Mouse (Mus musculus): ENCODE measurements around the gene Npas3.

Gene Npas3

DNA sequence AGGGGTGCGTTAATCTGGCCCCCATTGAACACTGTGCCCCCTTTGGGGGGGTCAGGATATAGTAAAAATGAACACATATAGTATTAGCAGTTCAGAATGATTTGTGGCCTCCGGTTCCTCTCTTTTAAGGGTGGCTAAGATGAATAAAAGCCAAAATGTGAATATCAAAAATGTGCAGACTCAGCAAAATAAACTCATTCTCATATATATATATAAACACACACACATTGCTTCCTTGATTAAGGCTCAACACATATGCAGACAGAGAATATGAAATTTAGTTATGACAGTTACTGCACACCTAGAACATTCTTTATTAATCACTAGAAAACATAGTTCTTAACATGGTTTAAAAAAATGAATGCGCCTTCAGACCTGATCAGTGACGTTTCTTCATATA is 430.7 kb downstream of the Npas3 start:
- DNase-seq (ENCODE audit: extremely low read depth, insufficient read length, low spot score), result no peak

DNA sequence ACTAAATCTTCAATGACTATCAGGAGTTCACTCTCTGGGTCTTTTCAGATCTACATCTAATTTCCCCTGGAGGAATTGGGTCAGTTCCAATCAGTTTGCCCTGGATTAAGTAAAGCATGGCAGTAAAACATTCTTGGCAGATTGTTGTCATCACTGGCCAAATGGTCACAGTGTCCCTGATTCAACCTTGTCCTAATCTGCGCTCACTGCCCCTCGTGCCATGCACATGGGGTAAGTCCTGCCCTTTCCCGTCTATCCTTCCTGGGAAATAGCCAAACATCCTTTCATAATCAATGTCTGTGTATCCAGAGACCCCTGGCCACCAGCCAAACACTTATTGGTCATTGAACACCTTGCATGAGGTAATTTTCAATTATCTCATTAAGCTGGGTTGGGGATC is 432.0 kb downstream of the Npas3 start:
- DNase-seq (ENCODE audit: extremely low read depth, insufficient read length, low spot score), result no peak

DNA sequence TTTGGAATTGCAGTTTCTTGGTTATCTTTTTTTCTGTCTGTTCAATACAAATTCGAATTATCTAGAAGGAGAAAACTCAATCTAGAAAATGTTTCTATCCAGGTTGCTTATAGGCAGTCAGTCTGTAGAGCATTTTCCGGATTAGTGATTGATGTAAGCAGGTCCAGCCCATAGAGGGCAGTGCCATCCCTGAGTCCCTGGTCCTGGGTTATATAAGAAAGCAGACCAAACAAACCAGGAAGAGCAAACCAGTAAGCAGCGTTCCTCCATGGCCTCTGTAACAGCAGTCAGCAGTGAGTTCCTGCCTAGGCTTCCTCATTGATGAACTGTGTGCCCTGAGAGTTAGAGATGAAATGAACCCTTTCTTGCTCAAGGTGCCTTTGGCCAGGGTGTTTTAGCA is 433.6 kb downstream of the Npas3 start:
- DNase-seq (ENCODE audit: extremely low read depth, insufficient read length, low spot score), result peak; percentile 16

DNA sequence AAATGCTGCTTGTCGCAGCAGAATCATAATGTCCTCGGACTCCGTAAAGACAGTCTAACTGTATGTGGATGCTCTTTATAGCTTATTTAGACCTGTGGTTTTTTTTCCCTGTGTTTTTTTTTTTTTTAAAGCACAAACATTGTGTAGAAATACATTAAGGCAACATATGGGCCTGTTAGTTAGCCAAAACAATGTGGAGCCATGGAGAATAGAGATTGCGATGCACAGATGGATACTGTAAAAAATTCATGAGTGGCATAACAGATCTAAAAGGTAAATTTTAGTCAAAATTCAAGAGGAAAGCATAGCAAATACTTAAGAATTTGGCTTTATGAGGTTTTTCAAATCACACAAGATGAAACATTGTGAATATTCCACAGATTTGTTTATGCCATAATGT is 444.0 kb downstream of the Npas3 start:
- DNase-seq (ENCODE audit: extremely low read depth, insufficient read length, low spot score), result no peak

DNA sequence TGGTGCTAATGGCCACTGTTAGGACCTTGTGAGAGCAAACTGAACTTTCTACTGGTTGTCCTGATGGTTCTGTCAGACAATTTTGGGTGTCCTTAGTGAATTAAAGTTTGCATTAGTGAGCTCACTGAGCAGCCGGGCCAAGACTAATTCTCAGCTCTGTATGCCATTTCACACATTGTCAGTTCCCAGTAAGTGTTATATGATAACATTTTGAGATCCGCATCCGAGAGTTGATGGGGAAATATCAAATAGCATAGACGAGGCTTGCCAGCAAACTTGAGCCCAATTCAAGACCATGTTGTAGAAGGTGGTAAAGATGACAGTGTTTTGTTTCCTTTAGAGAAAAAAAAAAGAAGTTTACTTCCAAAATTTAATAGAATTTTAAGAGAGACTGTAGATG is 445.9 kb downstream of the Npas3 start:
- DNase-seq (ENCODE audit: extremely low read depth, insufficient read length, low spot score), result no peak

DNA sequence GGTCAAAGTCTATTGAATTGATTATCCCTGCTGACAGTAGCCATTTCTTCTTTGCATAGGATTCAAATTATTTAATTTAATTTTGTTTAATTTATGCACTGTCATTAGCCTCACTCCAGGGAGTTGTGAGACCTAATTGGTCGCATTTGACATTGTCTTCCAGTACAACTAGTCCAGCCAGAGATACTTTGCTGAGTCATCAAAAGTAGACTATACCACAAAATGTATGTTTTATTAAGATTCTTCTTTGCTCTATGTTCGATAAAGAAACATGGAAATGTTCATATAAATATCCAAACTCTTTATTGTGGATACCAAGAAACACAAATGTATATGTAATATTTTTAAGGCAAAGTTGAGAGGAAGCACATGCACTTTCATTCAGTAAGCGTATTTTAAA is 446.8 kb downstream of the Npas3 start:
- DNase-seq (ENCODE audit: extremely low read depth, insufficient read length, low spot score), result no peak

DNA sequence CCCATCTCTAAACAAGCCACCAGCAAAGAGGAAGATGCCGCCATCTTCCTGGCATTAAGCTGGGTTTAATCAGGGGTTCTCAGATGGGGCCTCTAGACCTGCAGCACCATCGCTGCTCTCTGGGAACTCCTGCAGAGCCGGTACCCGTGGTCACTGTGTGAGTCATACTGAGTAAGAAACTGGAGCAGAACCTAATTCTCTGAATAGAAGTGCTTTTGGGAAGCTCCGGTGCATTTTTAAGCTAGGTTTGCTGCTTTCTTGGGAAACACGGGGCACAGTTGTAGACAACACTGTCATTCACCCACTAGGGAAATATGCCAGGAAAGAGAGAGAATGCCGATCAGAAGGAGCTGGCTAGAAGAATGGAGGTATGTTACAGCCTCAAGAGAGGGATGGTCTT is 449.2 kb downstream of the Npas3 start:
- DNase-seq (ENCODE audit: extremely low read depth, insufficient read length, low spot score), result peak; percentile 12

DNA sequence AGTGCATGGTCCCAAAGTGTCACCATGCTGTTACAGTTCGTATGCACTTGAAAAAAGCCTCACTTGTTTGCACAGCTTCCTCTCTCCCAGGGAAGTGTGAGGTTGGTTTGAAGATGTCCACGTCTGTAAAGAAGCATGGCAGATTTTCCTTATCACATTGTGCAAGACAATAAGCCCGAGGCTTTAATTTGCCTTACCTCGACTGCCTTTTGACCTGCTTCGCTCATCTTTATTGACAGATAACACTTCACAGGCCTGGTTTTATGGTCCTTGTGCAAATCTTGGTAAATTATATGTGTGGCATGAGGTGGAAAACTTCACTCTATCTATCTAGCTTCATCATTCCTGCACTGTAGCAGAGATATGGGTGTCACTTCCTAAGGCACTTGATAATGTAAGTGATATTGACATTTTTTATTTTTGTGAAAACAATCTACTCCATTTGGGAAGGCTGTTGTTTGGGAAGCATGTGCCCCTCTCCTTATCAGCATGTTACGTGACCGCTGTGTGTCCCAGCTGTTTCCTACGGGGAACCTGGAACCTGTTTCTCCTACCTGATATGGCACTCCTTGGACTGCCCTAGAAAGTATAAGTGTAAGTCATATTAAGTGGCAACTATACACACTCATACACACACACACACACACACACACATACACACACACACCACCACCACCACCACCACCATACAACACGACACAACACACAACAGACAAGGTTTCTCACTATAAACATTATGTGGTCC is 450.2 kb downstream of the Npas3 start:
- DNase-seq (ENCODE audit: extremely low read depth, insufficient read length, low spot score), result no peak

DNA sequence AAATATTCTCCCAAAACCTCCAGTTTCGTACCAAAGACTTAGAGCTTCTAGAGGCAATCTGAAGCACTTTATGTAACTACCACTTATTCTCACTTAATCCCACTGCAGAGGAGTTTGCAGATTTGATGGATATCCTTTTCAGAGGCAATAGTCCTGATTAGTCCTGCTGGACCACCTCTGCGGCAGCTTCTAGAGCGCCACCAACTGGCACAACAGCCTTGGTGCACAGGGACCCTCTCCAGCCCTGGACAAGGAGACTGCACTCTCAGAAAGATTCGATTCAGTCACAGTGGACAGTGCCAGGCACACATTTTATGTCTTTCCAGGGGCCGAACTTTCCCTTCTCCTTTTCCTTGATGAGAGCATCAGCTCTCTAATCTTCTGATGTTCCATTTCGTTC is 471.4 kb downstream of the Npas3 start:
- DNase-seq (ENCODE audit: extremely low read depth, insufficient read length, low spot score), result no peak

DNA sequence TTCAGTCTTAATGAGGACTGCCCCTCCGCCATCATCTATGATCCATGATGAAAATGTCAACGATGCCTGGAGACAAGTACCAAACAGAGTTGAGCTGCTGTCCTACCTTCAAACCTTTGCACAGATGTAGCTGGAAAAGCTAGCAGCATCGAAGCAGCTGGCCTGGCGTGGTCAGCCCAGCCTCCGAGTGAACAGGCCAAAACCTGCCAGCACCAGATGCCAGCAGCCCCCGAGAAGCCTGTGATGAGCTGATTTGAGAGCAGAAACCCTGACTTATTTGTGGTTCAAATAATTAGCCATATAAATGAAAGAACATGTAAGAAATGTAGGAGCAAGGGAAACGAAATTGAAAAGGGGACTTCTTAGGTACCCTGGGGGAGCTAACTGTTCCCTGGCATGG is 473.7 kb downstream of the Npas3 start:
- DNase-seq (ENCODE audit: extremely low read depth, insufficient read length, low spot score), result no peak

DNA sequence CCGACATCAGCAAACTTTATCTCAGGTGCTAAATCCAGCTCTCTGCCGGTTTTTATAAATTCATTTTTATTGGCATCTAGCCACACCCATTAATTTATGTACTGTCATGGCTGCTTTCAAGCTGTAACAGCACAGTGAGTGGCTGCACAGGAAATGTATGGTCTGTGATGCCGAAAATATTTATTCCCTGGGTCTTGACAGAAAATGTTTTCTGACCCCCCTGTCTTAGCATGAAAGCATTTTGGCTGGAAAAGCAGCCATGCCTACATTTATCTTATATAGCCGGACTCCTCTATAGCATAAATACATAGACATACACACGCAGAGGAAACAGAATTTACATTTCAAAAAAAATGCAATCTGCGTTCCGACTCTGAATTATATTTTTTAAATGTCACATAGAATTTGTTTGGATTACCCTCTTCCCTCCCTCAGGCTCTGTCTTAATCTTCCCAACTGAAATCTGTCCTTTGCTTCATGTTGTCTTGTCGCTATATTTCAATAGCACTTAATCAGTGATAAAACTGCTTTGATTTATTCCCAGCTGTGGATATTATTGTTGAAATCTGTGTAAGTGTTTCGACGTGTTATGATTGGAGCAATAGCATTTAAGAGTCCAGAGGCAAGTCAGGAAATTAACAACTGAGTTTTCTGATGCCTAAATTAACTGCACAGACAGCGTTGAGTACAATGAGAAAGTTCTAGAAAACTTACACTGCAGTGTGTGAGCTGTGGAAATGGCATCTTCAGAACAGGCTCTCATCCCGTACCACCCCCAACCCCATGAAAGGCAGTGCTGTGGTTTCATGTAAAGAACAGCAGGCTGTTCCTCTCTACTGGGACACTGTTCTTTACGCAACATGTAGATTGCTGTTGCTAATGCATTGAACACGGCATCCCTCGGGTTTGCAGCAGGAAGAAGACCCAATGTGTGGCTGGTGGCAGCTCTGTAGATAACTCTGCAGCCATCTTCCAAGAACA is 474.5 kb downstream of the Npas3 start:
- no peak for DNase-seq (ENCODE audit: extremely low read depth, insufficient read length, low spot score)

DNA sequence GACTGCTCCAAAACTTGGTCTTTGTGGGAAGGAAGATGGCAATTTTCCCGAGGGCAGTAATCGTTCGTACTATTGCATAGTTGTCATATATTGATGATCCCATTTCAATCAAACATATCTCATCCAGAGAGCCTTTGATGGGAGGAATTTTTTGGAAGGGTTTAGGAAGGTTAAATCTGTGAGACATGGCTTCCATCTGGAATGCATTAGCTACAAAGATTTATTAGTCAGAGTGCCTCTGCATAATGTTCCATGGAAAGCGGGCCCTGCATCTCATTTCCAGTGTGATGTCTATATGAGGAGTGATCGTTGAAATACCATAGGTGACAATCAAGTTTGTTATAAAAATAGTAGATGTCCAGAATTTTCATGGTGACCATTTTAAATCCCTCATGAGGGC is 480.8 kb downstream of the Npas3 start:
- DNase-seq (ENCODE audit: extremely low read depth, insufficient read length, low spot score), result no peak

DNA sequence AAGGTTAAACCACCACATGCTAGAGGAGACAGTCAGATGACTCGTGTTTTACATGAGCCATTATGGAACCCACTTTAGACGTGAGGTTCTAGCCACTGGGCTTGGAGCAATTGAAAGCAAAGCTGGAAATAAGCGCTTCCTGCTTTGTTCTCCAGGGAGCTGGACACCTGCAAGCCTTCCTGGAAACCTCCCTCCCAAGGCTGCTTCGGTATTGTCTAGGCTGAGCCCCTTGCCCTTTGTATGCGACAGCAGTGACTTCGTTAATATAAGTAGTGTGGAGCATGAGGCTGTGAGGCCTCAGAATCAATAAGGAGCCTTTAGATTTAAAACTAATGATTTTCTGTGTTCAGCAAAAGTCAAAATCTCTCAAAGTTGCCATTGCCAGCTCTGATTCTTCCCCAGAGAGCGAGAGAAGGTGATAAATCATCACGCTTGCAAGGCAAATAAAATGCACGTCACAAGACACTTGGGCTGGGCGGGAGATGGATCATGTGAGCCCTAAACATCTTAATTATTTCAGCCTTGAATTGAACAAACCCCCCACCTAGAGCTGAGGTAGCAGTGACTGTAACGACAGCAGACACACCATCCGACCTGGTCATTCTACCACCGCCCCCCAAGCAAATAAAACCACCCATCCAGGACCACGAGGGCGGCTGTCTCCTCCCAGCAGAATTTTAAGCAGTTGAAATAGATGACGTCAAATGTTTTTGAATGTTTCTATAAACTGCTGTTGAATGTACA is 490.2 kb downstream of the Npas3 start:
- no peak for DNase-seq (ENCODE audit: extremely low read depth, insufficient read length, low spot score)

DNA sequence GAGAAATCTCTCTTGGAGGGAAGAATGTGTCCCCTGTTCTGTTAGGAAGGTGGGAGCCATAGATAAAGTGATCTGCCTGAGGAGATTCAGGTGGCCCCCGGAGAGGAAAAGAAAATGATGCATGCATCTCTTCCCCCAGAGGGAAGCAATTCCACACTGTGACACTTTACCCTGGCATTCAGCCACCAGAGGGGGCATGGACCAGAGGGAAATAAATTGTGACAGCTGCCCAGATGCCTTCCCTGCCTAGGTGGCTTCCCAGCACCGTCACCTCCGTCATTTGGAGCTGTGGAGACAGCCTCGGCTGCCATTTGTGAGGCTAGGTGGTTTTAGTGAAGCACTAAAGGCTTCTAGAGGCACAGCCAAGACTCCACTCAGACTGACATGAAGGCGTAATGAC is 498.2 kb downstream of the Npas3 start:
- DNase-seq (ENCODE audit: extremely low read depth, insufficient read length, low spot score), result no peak

DNA sequence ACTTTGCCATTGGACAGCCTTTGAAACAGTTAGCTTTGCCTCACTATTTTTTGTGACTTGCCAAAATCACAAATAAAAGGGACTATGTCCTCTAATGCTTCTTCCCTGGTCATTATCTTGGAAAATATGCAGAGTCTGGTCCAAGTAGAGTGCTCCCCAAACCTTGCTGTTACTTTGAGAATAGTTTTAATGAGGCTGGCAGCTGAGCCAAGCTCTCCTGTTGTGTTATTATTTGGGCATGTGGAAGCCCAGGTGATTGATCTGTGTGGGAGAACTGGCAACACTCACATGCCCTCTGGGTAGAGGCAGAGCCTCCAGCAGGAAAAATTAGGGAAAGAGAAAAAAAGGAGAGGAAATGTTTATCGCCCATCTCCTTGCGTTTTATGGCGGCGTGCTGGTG is 500.9 kb downstream of the Npas3 start:
- no peak for DNase-seq (ENCODE audit: extremely low read depth, insufficient read length, low spot score)

DNA sequence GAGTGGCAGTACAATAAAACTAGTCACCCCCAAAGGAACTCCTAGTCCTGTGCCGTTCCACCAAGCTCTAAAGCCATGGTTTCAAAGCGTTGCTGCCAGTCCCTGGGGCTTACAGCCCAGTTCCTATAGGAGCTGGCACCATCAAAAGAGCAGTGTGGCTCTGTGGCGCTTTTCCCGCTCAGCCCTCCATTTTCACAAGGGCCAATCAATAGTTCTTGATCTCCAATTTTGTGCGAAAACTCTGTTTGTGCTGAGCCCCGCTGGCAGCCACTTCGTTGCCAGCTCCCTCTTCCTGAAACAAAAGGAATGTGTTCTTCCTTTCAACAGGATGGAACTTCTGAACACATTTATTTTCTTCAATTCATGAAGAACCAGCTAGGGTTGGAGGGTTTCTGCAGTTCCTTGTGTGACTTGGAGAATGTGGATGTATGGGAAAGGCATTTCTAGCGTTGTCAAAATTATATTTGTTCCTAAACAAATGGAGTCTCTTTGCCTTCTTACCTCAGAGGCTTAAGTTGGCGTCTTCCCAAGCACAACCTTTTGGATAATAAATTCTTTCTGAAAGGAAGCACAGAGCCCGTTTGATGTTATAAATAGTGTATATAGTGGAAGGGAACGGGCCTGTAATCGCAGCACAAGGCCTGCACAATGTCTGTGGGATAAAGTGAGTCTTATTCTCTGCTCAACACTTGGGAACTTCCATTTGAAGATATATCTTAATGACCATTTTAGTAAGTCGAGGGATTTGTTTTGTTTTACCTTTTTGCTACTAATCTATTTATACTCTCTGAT is 504.0 kb downstream of the Npas3 start:
- no peak for DNase-seq (ENCODE audit: extremely low read depth, insufficient read length, low spot score)

DNA sequence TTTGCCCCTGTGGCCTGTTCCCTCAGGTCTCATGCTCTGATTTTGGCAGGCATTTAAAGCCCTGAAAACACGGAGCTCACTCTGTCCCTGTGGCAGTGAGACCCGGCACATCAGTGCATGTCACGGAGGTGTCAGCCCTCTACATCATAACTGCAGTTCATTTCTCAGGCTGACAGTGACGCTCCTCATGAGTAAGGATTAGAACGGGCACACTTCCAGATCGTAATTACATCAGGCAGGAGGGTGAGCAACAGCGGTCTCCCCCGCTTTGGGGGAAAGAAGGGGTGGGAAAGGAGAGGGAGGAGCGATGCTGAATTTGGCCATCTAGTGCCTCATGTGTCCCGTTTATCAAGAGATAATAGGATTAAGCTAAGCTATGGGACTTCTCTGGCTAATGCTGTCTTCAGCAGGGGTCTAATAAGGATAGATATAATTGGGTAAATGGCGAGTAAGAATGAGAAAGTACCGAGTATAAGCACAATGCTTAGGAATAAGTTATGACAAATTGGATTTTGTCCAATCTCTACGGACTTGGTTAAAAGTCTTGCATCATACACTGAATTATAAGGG is 505.0 kb downstream of the Npas3 start:
- DNase-seq (ENCODE audit: extremely low read depth, insufficient read length, low spot score), result no peak

DNA sequence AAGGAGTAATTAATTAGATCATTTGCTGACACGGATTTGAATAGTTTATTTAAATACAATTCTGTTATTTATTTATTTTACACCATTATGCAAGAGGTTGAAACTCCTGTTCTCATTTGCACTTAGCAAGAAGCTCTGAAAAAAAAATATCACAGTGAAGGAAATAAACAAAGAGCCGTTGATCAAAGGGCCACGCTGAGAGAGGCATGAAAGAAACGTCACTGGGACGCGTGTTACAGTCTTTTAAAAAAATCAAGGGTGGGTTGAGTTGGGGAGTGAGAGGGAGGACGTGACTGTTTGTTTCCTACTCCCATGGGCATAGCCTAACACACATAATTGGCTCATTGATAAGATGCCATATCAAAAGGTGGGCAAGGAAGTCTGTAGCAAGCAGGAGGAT is 505.8 kb downstream of the Npas3 start:
- DNase-seq (ENCODE audit: extremely low read depth, insufficient read length, low spot score), result no peak

DNA sequence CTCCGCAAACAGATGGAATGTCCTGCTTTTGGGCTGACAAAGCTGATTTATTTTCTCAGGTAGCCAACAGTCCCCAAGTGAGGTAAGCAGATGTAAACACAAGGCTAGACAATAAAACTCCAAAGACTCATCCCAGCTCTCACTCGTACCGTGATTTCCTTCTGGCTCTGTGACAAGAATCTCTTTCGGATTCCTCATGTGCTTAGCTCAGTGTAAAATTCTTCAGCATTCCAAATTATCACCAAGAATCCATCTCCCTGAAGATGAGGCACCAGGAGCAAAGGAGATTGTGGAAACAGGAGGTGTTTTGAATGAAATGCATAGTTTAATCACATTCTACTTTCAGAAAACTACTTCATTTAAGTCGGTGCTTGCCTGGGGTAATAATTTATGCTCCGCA is 509.2 kb downstream of the Npas3 start:
- DNase-seq (ENCODE audit: extremely low read depth, insufficient read length, low spot score), result no peak

DNA sequence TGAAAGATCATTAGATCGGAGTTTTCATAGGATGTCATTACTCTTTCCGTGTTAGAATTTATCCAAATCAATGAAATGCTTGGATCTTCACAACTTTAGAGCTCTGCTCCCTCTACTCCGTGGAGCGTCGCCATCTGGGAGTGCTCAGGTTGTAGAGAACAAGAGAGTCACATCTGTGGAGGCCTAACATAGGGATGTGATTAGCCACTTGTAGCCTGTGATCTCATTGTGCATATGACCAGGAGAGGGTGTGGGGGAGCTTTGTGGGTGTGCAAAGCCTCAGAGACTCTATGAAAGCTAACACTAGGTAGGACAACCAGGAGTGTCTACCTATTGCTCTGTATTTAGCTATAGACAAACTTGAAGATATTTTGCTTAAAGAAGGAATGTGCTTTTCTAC is 509.9 kb downstream of the Npas3 start:
- no peak for DNase-seq (ENCODE audit: extremely low read depth, insufficient read length, low spot score)

Measured in 3134 (cell line).